Mouse (Mus musculus): ENCODE results near the gene Ncoa7. TPM values are rescaled to one million over a fixed set of nuclear protein-coding genes. Genes with fewer than 3 reads are reported as not detected.

Gene Ncoa7
- 100 to 1,000 TPM; 105 to 108 TPM for total RNA-seq (2021)
- long read RNA-seq, experiment 1, partial matches to known transcripts: 8 of 33 reads
- long read RNA-seq, experiment 1, other reads (novel, unspliced or antisense): 22 of 33 reads
- long read RNA-seq, experiment 2, partial matches to known transcripts: 6 of 18 reads
- long read RNA-seq, experiment 2, other reads (novel, unspliced or antisense): 11 of 18 reads

DNA sequence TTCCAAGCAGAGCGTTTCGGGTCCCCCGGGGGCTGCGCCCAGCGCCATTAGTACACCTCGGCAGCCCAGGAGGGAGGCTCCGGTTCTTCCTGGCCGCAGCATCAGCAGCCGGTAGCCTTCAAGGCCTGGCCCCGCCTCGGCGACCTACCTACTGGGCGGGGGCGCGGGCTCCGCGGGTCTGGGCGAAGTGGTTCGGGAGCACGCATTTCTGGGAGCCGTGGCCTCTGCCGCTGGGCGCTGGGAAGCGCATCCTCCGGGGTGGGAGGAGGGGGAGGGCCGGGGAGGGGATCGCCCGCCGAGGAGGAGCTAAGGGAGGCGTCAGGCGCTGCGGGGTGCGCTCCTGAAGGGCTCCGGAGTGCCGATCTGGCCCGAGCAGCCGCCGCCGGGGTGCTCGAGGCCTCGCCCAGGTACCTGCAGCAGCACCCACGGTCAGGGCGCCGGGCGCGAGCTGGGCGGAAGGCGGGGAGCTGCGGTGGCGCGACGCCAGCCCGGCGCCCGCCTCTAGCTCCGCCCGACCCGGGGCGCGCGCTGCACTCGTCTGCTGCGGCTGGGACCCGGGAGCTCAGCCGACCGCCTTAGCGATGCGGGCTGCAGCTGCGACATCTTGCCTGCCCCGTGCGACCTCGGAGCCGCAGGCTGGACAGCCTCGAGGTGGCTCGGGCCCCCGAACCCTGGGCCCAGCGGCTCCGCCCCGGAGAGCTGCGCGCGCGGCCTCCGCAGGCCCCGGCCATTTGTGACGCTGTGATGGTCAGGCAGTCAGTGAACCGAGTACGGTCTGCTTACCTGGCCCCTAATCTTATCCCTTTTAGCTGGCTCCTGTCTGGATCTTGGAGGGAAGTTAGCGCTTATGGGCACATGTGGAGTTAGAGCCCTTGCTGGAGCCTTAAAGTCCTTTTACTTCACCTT lies at the start of gene Ncoa7:
Ncoa7 (minus strand) TSS at position 646 of the 906 bp plus-strand sequence.
- peak; percentile 69 to 70 for DNase-seq (ENCODE audit: low spot score in 2 of 2)

GRCm38 (mm10) chr10:30845101-30845825 lies 42.1 kb upstream of the Ncoa7 start:
- intact Hi-C loops (cut with DNase I): no loop called here
- no peak for DNase-seq (ENCODE audit: low spot score in 2 of 2)

More for the DNA sequence above, at the start of gene Ncoa7:
- intact Hi-C loops (cut with DNase I): loop anchor here (5.0 kb wide), 2 partner anchors 86 to 181 kb away; no protein-coding TSS in a partner anchor

- DNase-seq (ENCODE audit: low spot score in 2 of 2): no peak
- intact Hi-C loops (cut with DNase I): loop anchor here (5.0 kb wide), 1 partner anchor 453 kb away; no protein-coding TSS in a partner anchor
These were observed 41.3 kb upstream of the Ncoa7 start for GRCm38 (mm10) chr10:30844191-30845010.

DNA sequence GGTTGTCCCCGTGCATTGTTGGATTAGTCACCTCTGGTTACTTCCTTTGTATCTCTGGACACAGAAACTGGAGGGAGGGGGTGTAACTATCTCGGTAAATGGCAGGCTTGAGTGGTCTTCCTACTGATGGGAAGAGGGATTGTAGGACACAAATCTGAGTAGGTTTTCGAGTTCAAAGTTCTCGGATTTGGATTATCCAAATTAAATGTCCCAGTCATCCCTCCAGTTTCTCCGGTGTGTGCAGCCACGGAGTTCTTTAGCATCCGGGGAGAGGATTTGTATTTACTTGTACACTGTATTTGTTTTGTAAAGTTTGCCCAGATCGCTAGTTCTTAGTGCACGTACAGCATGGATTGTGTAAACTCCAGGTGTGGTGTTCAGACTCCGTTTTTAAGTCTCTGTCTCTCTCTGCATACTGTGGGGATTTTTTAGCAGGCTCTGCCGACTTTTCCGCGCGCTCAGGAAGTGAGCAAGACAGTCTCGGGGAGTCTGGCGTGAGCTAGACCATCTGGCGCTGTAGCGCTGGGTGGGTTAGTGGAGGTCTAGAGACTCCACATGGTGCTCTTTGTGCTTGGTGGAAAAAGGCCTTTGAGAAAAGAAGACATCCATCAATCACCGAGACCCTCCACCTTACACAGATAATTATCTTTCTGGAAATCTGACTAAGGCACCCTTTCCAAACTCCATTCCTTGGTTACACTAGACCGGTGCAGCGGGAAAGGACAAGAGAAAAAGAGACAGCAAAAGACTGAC lies 40.5 kb upstream of the Ncoa7 start:
- intact Hi-C loops (cut with DNase I): loop anchor here (5.0 kb wide), 1 partner anchor 454 kb away; no protein-coding TSS in a partner anchor
- DNase-seq (ENCODE audit: low spot score in 2 of 2): peak in 1 of 2 experiments; percentile 28

GRCm38 (mm10) chr10:30842643-30843437 lies 39.7 kb upstream of the Ncoa7 start, which contains the start of gene Hey2:
TSS of gene Hey2 (minus strand) at chr10:30842801.
- DNase-seq (ENCODE audit: low spot score in 2 of 2): peak; percentile 97 to 98
- intact Hi-C loops (cut with DNase I): loop anchor here (5.0 kb wide), 1 partner anchor 454 kb away; no protein-coding TSS in a partner anchor

GRCm38 (mm10) chr10:30842228-30842627 lies 39.1 kb upstream of the Ncoa7 start:
- intact Hi-C loops (cut with DNase I): loop anchor here (5.0 kb wide), 1 partner anchor 455 kb away; no protein-coding TSS in a partner anchor
- DNase-seq (ENCODE audit: low spot score in 2 of 2): no peak

DNA sequence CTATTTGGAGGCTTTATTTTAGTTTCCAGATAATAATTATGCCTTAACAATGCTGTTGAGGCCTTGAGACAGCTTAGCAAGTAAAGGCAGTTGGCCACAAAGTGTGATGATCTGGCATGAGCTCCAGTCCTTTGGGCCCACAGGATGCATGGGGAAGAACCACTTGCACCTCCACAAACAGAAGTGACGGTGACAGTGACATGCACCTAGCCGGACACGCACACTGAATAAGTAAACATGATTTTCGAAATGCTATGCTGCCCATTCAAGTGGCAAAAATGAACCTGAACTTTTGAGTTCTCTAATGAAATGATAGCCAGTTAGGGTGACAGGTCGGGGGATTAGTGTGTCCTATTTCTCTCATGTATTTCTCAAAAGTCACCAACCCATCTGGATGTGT lies 37.7 kb upstream of the Ncoa7 start:
- no peak for DNase-seq (ENCODE audit: low spot score in 2 of 2)
- intact Hi-C loops (cut with DNase I): loop anchor here (5.0 kb wide), 1 partner anchor 456 kb away; no protein-coding TSS in a partner anchor

DNA sequence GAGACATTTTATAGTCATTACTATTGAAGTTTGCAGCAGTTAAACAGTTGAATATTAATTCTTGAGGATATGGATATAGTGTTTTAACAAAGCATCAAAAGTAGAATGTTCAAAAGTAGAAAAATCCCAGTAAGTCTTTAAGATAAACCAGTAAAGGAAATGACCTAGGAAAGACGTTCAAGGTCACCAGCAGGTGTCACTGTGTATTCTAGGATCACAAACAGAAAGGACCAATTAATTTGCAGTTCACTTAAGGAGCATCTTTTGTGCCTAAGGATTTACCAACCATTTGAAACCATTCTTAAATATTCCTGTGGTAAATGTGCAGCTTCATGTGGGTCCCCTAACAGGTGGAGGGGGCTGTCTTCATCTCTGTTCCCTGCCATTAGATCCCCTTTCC lies 35.1 kb upstream of the Ncoa7 start:
- intact Hi-C loops (cut with DNase I): no loop called here
- no peak for DNase-seq (ENCODE audit: low spot score in 2 of 2)

- peak; percentile 69 to 77 for DNase-seq (ENCODE audit: low spot score in 2 of 2)
- intact Hi-C loops (cut with DNase I): loop anchor here (1.0 to 10.0 kb wide), 2 partner anchors 474 to 620 kb away; partner anchors contain the start of gene Tpd52l1
These were observed 21.9 kb upstream of the Ncoa7 start for GRCm38 (mm10) chr10:30825049-30825448.

DNA sequence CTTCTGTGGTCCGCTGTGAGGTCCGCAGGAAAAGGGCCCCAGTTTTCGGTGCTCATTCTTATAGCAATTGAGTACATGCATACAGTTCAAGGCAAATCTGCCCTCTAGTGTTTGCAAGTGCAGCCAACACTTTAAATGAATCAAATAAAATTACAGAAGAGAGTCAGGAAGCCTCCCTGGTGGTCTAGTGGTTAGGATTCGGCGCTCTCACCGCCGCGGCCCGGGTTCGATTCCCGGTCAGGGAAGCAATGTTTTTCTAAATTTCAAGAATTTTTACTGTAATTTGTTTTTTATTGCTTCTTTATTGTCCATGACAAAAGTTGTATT lies 7.8 kb upstream of the Ncoa7 start:
- peak; percentile 91 to 96 for DNase-seq (ENCODE audit: low spot score in 2 of 2)
- intact Hi-C loops (cut with DNase I): no loop called here

GRCm38 (mm10) chr10:30810247-30810966 lies 7.3 kb upstream of the Ncoa7 start:
- peak in 1 of 2 experiments; percentile 12 for DNase-seq (ENCODE audit: low spot score in 2 of 2)
- intact Hi-C loops (cut with DNase I): no loop called here

DNA sequence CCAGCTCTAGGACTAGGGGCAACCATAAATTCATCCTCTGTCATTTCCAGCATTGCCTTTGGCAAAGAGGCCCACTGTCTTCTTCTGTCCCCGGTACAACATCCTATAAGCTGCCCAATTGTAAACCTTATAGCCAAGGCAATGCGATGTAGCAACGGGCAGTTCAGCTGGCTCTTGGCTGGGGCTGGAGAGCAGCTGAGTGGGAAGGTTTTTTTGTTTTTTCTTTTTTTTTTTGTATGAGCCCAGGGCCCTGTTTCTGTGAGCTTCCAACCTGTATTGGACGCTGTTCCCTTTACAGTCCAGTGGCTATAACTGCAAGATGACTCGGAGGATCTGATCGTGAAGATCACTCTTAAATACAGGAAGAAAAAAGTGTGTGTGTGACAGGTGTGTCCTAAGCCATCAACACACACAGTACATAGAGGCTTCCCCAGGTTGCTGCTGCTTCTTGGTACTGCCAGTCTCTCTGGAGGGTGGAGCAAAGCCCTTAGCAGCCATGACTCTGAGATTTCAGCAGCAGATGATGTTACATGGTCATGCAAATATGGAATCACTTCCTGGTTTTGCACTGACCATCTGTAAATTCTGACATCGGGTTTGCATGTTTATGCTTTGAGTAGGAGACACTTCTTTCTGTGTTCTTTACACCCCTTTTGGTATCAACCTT lies 594 bp upstream of the Ncoa7 start:
- peak; percentile 12 to 36 for DNase-seq (ENCODE audit: low spot score in 2 of 2)
- intact Hi-C loops (cut with DNase I): loop anchor here (5.0 kb wide), 2 partner anchors 86 to 181 kb away; no protein-coding TSS in a partner anchor

- intact Hi-C loops (cut with DNase I): loop anchor here (5.0 kb wide), 2 partner anchors 85 to 180 kb away; no protein-coding TSS in a partner anchor
- DNase-seq (ENCODE audit: low spot score in 2 of 2): peak; percentile 32 to 40
These were observed 1.1 kb downstream of the Ncoa7 start for GRCm38 (mm10) chr10:30802033-30802432.

DNA sequence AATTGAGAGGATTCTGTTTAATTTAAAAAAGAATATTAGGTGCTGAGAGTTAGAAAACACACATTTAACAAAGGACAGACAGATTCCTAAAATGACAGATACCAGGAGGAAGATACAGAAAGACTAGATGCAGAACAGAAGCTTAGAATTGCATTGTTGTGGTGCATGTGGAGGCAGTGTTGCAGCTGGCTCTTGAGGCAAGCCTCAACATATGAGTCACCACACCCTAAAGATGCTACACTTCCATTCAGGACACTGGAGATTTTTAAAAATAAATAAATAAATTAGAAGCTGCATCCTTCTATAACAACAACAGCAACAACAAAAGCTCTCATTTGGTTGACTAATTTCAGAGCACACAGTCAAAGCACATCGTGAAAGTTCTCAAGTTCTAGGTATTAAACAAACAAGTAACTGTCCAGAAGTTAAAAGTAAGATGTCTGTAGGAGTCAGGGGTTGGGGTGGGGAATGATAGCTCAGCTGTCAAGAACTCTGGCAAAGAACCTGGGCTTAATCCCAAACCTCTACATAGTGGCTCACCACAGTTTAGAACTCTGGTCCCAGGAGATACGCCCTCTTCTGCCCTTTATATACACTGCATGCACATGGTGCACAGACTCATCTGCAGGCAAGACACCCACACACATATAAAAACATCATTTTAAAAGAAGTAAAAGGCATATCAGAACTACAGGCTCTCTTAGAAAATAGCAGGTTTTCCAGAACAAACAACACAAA lies 3.2 kb downstream of the Ncoa7 start:
- intact Hi-C loops (cut with DNase I): loop anchor here (5.0 kb wide), 2 partner anchors 83 to 178 kb away; no protein-coding TSS in a partner anchor

More for the DNA sequence above, 3.2 kb downstream of the Ncoa7 start:
- no peak for DNase-seq (ENCODE audit: low spot score in 2 of 2)

Measured in left cerebral cortex, postnatal 14 days (tissue).